Mouse (Mus musculus): ENCODE measurements around the gene Doxl2.

Gene Doxl2

DNA sequence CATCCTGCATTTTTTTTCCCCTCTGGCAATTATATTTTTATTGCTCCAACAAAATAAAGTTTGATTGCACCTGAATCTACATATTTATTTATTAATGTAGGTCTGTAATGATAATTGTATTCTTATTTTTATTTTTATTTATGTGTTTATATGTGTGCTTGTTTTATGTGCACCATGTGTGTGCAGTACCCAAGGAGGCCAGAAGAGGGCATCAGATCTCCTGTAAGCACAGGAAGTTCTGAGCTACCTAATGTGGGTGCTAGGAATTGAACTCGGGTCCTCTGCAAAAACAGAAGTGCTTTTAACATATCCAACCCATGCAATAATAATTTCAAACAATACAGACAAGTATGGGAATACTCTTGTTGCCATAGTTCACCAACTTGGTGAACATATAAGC is 34.9 kb downstream of the Doxl2 start:
- no peak for DNase-seq (ENCODE audit: low spot score)

DNA sequence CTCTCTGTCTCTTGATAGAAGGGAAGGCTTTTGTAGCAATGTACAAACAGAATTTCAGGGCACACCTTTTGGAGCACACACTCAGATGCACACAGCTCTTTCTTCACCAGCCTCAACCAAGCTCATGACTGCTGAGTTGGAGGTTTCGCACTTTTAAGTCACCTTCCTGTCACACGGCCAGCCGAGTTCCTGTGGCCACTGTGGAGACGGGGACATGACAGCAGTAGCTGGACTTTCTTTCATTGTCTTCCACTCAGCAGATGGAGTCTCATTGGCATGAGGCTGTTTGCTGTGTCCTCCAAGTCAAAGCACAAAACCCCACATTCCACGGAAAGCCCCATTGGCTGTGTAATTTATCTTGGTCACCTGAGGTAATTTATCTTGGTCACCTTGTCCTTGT is 36.4 kb downstream of the Doxl2 start:
- no peak for DNase-seq (ENCODE audit: low spot score)

GRCm38 (mm10) chr6:49013023-49013422 is 38.3 kb downstream of the Doxl2 start:
- DNase-seq (ENCODE audit: low spot score), result no peak

DNA sequence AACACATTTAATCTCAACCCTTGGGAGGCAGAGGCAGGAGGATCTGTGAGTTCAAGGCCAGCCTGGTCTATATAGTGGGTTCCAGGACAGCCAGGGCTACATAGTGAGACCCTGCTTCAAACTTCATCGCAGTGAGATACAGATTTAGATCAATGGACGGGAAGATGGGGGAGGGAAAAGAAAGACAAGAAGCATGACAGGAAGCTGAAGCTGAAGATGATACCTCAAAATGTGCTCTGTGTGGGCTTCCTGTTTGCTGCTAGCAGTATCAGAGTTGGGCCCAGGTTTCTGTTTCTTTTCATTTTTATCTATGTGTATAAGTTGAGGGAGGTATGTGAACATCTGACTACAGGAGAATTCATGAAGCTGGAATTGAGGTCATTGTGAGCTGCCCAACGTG is 38.7 kb downstream of the Doxl2 start:
- DNase-seq (ENCODE audit: low spot score), result no peak

GRCm38 (mm10) chr6:49017150-49017549 is 42.4 kb downstream of the Doxl2 start:
- DNase-seq (ENCODE audit: low spot score), result no peak

- no peak for DNase-seq (ENCODE audit: low spot score)
Observed at GRCm38 (mm10) chr6:49019341-49019740, 44.6 kb downstream of the Doxl2 start.

DNA sequence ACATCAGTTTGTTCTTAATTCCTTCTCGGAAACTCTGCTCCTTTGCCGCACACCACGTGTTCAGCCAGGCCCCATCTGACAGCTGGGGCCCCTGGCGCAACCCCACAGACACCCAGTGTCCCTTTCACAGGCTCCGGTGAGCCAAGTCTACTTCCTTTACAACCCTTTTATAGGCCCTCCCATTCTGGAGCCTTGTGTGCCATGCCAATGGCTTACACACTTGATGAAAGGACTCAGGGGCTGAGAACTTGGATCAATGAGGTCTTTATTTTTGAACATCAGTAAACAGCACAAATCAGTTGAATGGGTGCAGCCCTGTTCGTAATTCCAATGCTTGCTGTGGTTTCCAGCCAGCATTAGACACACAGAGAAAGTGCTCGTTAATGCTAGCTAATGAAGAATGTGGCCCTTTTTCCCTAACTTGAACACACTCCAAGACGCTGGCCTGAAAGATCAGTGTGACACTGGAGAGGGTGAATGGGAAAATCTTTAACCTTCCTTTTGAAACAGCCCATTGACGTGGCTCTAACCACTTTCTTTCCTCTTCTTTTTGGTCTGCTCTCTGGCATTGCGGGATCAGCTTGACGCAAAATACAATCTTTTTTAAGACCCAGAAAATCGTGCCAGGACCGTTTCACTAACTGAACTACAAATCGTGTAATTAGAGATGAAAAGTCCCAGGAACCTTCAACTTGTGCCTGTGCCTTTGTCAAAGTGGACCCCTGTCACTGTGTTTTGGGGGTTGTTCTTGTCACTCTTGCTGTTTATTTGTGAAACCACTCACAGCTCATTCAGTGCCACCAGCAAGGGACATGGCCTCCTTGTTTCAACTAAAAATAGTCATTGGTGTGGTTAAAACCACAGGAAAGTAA is 46.6 kb downstream of the Doxl2 start:
- no peak for DNase-seq (ENCODE audit: low spot score)

- no peak for DNase-seq (ENCODE audit: low spot score)
Observed at GRCm38 (mm10) chr6:49022384-49022783, 47.6 kb downstream of the Doxl2 start.

DNA sequence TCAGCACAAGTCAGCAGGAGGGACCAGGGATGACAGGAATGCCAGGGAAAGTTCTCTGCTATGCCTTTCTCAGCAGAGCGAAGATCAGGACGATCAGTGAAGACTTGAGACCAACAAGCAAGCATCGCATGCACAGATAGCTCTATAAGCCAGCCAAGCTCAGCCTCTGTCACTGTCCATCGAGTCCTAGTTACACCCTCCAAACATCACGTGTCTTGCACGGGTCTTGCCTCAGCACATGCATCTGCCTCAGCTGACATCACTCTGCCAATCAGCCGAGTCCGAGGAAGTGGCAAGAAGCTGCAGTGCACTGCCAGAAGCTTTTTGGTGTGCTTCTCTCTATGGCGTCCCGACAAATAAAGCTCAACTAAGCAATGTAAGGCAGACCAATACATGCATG is 48.6 kb downstream of the Doxl2 start:
- no peak for DNase-seq (ENCODE audit: low spot score)

DNA sequence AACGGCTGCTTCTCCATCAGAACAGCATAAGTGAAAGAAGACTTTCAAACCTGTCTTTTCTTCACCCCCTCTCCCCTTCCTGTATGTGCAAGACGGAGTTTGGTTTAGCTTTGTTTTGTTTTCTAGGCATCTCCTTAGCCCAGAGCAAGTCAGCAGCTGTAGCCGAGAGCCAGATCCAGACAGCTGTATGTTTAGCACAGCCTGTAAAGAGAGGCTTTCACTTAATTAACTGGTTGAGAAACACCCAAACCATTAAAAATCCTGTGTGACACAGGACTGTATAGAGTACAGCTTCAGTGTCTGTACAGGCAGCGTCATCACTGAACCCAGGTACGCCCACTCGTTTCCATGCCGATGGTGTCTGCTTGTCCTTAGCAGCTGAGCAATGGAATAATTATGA is 50.5 kb downstream of the Doxl2 start:
- no peak for DNase-seq (ENCODE audit: low spot score)

- no peak for DNase-seq (ENCODE audit: low spot score)
Observed at GRCm38 (mm10) chr6:49026496-49026895, 51.7 kb downstream of the Doxl2 start.

DNA sequence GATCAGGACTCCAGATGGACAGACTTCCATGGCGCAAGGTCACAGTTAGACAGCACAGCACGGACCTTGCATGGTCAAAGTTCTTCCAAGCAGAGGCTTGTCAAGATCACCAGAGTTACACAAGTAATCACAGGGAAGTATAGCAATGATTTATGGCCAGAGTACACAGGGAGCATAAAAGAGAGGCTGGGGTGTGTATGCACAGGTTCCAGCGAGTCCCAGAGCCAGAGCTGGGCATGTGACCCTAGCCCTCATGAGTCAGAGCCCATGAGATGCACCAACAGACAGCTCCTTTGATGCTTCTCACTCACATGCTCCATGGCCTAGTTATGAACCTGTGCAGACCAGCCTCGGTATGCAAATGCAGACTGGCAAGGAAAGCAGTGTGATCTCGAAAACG is 53.3 kb downstream of the Doxl2 start:
- DNase-seq (ENCODE audit: low spot score), result no peak
